Mouse (Mus musculus): ENCODE measurements around the gene Gm12666. TPM values are rescaled to one million over a fixed set of nuclear protein-coding genes. Genes with fewer than 3 reads are reported as not detected.
"Not testable (repeated sequence)": the region's sequence is repeated elsewhere in the genome, so short reads cannot be mapped to it uniquely, and the experiment has no call there.

The Gm12666 gene
- not detected in 2 replicates for polyA plus RNA-seq (2012; rRNA removed)

DNA sequence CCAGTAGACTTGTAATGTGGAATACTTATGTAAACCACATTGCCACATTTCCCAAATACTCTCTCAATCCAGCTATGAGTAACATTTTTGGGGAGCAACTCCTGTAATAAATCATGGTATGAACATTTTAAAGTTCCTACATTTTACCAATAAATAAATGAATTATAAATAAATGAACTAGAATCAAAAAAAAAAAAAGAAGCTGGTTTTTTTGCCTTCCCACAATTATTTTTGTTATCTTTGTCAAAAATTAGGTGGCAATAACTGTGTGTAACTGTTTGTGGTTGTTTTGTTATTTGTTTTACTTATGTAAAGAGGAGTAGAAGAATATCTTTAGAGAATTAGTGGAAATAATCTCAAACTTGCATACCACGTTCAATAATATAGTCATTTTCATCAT lies at the start of gene Gm12666:
Gene Gm12666 (minus strand): TSS at position 101 of the 400 bp plus-strand sequence.
- WGBS: 84% methylated on average over 1 of the region's 1 CpGs
- DNase-seq (ENCODE audit: low read depth, low spot score): not testable (repeated sequence)

DNA sequence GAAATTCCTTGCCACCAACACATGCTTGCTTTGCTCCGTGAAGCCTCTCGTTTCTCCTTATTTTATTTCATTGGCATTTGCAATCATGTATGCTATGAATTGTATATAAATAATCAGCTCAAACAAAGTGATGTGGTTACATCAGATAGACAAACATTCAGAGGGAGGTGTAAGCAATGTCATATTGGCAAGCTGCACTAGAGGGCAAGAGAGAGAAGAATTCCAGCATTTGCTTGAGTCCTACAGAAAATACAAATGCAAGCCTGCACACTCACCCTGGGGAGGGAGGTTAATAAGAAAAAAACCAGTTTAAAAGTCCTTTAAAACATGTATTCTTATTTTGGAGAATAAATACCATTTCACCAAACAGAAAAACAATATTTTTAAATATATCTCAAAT lies 34.8 kb upstream of the Gm12666 start:
- no peak for DNase-seq (ENCODE audit: low read depth, low spot score)
- WGBS: 49% methylated on average over 2 of the region's 2 CpGs

DNA sequence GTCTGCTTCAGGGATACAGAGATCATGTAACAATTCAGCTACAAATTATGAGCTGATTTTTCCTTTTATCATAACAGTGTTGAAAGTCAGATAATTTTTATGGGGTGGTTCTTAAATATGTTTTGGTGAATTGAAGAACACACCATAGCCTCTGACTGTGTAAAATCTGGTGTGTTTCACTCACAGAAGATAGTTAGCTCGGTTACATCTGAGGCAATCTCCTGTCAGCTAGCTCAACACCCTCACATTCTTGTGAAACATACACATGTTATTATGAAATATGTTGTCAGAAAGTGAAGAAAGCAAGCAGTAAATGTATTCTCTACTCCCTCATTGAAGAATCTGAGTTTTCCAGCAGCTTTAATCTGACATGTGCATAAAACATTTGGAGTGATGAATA lies 24.7 kb upstream of the Gm12666 start:
- WGBS: 63% methylated on average over 1 of the region's 1 CpGs
- no peak for DNase-seq (ENCODE audit: low read depth, low spot score)

DNA sequence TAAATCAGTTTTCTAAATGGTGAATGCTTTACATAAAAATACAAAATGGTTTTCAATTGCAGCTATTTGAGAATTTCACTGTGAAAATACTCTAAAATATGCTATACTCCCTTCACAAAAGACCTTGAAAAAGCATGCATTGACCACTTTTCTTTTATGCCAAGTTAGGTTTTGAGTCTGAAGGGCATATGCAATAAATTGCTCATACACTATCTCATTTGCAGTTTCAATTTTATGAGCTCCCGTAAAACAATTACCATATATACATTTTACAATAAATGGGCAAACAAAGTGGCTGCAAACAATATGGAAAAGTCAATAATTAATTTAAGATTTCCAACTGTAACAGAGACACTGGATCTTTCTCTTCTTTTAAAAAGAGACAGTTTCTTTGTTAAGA lies 38.9 kb downstream of the Gm12666 start:
- DNase-seq (ENCODE audit: low read depth, low spot score): peak; percentile 18
- WGBS: 33% methylated on average over 1 of the region's 1 CpGs

DNA sequence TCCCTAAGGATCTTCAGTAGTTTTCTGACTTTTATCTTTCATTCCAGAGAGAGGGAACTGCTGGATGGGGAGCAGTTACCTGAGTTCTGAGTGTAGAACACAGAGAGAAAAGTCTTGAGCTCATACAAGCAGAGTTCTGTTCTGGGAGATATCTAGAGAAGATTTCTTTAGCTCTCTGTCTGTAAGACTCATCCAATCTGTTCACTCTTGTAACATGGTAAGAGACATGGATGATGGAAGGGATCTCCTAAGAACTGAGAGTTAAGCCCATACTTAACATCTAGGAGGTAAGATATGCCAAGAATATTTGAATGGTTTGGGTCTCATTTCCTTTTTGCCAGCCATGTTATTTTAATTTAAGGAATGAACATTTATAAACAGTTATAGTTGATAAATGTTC lies 44.4 kb downstream of the Gm12666 start, which contains the start of gene Izumo3:
Gene Izumo3 (minus strand): TSS at position 101 of the 400 bp plus-strand sequence.
- DNase-seq (ENCODE audit: low read depth, low spot score): no peak

Other genes with a start within 250 kb of the Gm12666 start
- not detected in 2 replicates for gene Izumo3, start 44.5 kb downstream of the Gm12666 start, polyA plus RNA-seq (2012; rRNA removed)